Mouse (Mus musculus) lung, adult 2 months (tissue): ENCODE results near the gene Dner.

Experiments
- CTCF ChIP-seq: fragments of 200-500 bp; IDR thresholded peaks from 2 replicates; pipeline ENCODE4 v1.5.1; 2011; ENCODE audit warnings: mild to moderate bottlenecking, low read length, control low read depth; ENCODE audit not compliant: insufficient read depth
- POLR2A ChIP-seq: fragments of 200-500 bp; IDR thresholded peaks from 2 replicates; pipeline ENCODE4 v1.6.1; 2011; ENCODE audit warnings: low read depth, mild to moderate bottlenecking, control low read depth, low read length, borderline replicate concordance; ENCODE audit errors: extremely low read depth

- TF ChIP-seq CTCF: no peak
- TF ChIP-seq POLR2A: no peak
These were observed 277.5 kb downstream of the Dner start for GRCm38 (mm10) chr1:84418511-84418910.
